Mouse (Mus musculus) forebrain, postnatal 0 days (tissue): ENCODE results near the gene Mlf2. TPM values are rescaled to one million over a fixed set of nuclear protein-coding genes. Genes with fewer than 3 reads are reported as not detected.

Experiments used
- ATAC-seq: fragments of 200-750 bp; cut with Nextera tagmentation; 2 replicates; pipeline ENCODE4 v1.8.0; 2017; ENCODE audit warnings: mild to moderate bottlenecking, moderate library complexity
- DNase-seq: peaks from one replicate; pipeline ENCODE4 v3.0.0-alpha.2; 2015
- H3K27ac ChIP-seq: fragments of 300-500 bp; sonication (generic); 2 replicates; pipeline ENCODE4 v1.5.1; 2014; ENCODE audit warnings: low read depth, mild to moderate bottlenecking, antibody characterized with exemption, low read length, moderate library complexity, mixed read lengths
- H3K27me3 ChIP-seq: fragments of 300-500 bp; sonication (generic); 2 replicates; pipeline ENCODE4 v1.6.1; 2014; ENCODE audit warnings: mild to moderate bottlenecking, low read length, mixed read lengths; ENCODE audit not compliant: insufficient read depth
- H3K36me3 ChIP-seq: fragments of 300-500 bp; sonication (generic); 2 replicates; pipeline ENCODE4 v1.6.1; 2014; ENCODE audit warnings: mild to moderate bottlenecking, moderate library complexity; ENCODE audit not compliant: insufficient read depth
- H3K4me1 ChIP-seq: fragments of 300-500 bp; sonication (generic); 2 replicates; pipeline ENCODE4 v1.6.1; 2014; ENCODE audit warnings: antibody characterized with exemption; ENCODE audit not compliant: insufficient read depth
- H3K4me2 ChIP-seq: fragments of 300-500 bp; sonication (generic); 2 replicates; pipeline ENCODE4 v1.6.1; 2014; ENCODE audit warnings: low read depth, mild to moderate bottlenecking, moderate library complexity
- H3K4me3 ChIP-seq: fragments of 300-500 bp; sonication (generic); 2 replicates; pipeline ENCODE4 v1.5.1; 2014; ENCODE audit warnings: low read depth, low read length, mixed read lengths
- H3K9ac ChIP-seq: fragments of 300-500 bp; sonication (generic); 2 replicates; pipeline ENCODE4 v1.6.1; 2014; ENCODE audit warnings: mild to moderate bottlenecking
- H3K9me3 ChIP-seq: fragments of 300-500 bp; sonication (generic); 2 replicates; pipeline ENCODE4 v1.6.1; 2016; ENCODE audit warnings: low read length
- CTCF ChIP-seq: sonication (generic); IDR thresholded peaks from 2 replicates; pipeline ENCODE4 v1.5.1; 2016; ENCODE audit warnings: antibody characterized with exemption, control low read depth, low read depth
- WGBS: fragments of 180-500 bp; shearing (Covaris S2); extraction: QIAGEN DNeasy Blood & Tissue Kit; methylation state at CpG from one replicate; pipeline ENCODE4 v1.1.7; 2014; 5-methylcytosine and 5-hydroxymethylcytosine counted together
- polyA plus RNA-seq: library from polyadenylated mRNA; unstranded; fragments of >200 nt; fragmentation: Nextera tagmentation; extraction: Ambion mirVana; gene quantifications from 2 replicates; pipeline ENCODE4 v1.2.1, GENCODE M21; 2015
- total RNA-seq: library from RNA; depleted of rRNA; stranded (reverse); fragments of >200 nt; gene quantifications from 2 replicates; pipeline ENCODE4 v1.2.3, GENCODE M21; 2014

The Mlf2 gene
- total and polyA plus RNA-seq, 2 experiments from 2014 or later = 432 to 665 TPM

DNA sequence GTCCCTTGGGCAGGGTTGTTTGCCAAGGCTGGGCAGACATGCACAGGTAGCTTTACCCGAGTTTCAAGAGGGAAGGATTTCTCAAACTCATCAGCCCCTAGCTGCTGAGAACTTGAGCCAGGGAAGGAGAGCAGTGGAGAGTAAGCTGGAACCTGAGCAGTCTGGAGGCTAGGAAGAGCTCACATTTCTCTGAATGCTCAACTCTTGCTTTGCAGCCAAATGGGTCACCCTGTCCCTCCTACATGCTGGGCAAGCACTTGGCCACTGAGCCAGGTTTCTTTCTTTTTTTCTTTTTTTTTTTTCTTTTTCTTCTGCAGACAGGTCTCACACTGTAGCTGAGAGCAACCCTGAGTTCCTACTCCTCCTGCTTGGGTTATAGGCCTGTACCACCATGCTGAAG is 5.5 kb downstream of the Mlf2 start:
- H3K4me1 ChIP-seq = peaks cover 5% of the 10 kb centered on the region; the same call in 1 of the 2 replicates
- WGBS = 91% methylated on average over 1 of the region's 1 CpGs
- TF ChIP-seq CTCF = no peak
- H3K27me3 ChIP-seq = no peaks in the 10 kb centered on the region
- no peak overlapping the region for H3K4me3 ChIP-seq
- DNase-seq = no peak
- no peak overlapping the region for H3K4me2 ChIP-seq
- H3K9ac ChIP-seq = no peak overlapping the region
- no peak overlapping the region for H3K27ac ChIP-seq
- H3K36me3 ChIP-seq = peaks cover 52% of the 10 kb centered on the region
- H3K9me3 ChIP-seq = no peaks in the 10 kb centered on the region
- no peak for ATAC-seq

DNA sequence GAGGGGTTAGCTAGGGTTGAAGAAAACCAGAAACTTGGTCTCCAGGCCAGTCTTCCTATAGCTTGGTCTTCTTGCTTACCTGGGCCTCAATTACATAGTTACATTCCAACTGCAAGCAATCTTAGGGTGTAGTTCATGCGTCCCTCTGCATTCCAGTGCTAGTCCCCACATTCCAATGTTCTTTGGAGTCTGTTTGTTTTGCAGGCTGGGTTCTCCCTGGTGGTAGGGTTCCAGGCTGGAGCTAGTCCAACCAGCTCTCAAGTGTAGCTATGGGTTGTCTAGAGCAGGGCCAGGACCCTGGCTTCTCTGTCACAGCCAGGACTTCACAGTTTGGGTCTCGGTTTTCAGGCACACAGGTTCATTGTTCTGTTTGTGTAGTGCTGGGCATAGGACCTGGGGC is 6.3 kb downstream of the Mlf2 start:
- no peak for TF ChIP-seq CTCF
- WGBS = 83% methylated on average over 2 of the region's 2 CpGs
- no peak overlapping the region for H3K9ac ChIP-seq
- DNase-seq = no peak
- H3K9me3 ChIP-seq = no peaks in the 10 kb centered on the region
- no peak overlapping the region for H3K4me2 ChIP-seq
- H3K36me3 ChIP-seq = peaks cover 52% of the 10 kb centered on the region
- ATAC-seq = no peak
- peaks cover under 1% of the 10 kb centered on the region; the same call in 1 of the 2 replicates for H3K4me1 ChIP-seq
- no peak overlapping the region for H3K4me3 ChIP-seq
- H3K27ac ChIP-seq = no peak overlapping the region
- no peaks in the 10 kb centered on the region for H3K27me3 ChIP-seq

- WGBS = 96% methylated on average over 7 of the region's 7 CpGs
- Histone ChIP-seq H3K36me3 (peaks cover 52% of the 10 kb centered on the region), H3K27me3 (no peaks in the 10 kb centered on the region), H3K9me3 (no peaks in the 10 kb centered on the region), H3K4me1 (no peaks in the 10 kb centered on the region), H3K27ac (no peak overlapping the region), H3K4me3 (no peak overlapping the region), H3K9ac (no peak overlapping the region), H3K4me2 (no peak overlapping the region)
- no peak for TF ChIP-seq CTCF
- ATAC-seq = no peak
- no peak for DNase-seq
Measured at GRCm38 (mm10) chr6:124938554-124938953, 7.4 kb downstream of the Mlf2 start.

DNA sequence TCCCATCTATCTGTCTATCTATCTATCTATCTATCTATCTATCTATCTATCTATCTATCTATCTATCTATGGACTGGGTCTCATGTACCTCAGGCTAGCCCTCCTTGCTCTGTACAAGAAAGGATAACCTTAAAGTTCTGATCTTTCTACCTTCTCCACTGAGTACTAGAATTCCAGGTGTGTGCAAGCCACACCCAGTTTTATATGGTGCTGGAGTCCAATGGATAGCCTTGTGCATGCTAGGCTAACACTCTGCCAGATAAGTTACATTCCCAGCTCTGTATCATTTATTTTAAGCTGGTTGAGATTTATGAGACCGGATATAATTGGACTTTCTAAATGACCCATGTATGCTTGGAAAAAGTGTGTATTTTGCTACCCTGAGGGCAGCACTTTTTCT is 10.5 kb downstream of the Mlf2 start:
- no peak for DNase-seq
- H3K27ac ChIP-seq = no peak overlapping the region
- no peak overlapping the region for H3K4me2 ChIP-seq
- WGBS = 94% methylated on average over 1 of the region's 1 CpGs
- H3K9me3 ChIP-seq = no peaks in the 10 kb centered on the region
- H3K9ac ChIP-seq = no peak overlapping the region
- ATAC-seq = no peak
- no peak overlapping the region for H3K4me3 ChIP-seq
- H3K27me3 ChIP-seq = no peaks in the 10 kb centered on the region
- no peaks in the 10 kb centered on the region for H3K4me1 ChIP-seq
- H3K36me3 ChIP-seq = peaks cover 22% of the 10 kb centered on the region
- no peak for TF ChIP-seq CTCF

DNA sequence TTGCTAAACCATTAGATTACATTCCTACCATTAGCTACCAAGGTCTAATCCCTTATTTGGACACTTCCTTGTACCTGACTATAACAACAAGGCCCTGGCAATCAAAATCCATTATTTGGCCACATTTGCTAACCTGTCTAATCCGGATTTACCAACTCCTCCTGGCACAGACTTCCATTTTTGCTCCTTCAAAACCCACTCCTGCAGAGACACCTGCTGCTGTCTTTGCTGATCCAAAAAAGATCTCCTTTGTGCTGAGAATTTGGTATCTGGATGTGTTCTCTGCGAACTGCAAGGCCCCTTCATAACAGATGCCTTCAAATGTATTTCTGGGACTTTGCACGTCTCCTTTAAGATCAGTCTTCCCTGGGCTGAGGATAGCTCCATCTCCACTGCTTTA is 12.3 kb downstream of the Mlf2 start:
- ATAC-seq (no peak), DNase-seq (no peak)
- Histone ChIP-seq H3K27ac (no peak overlapping the region), H3K4me3 (no peak overlapping the region), H3K36me3 (0 out of 2 replicates have a peak, but pooled peaks cover 5% of the 10 kb centered on the region), H3K4me1 (no peaks in the 10 kb centered on the region), H3K27me3 (no peaks in the 10 kb centered on the region), H3K9ac (no peak overlapping the region), H3K9me3 (no peaks in the 10 kb centered on the region), H3K4me2 (no peak overlapping the region)
- 87% methylated on average over 3 of the region's 3 CpGs for WGBS
- no peak for TF ChIP-seq CTCF

- no peak for TF ChIP-seq CTCF
Measured at GRCm38 (mm10) chr6:124953991-124954715, 23.0 kb downstream of the Mlf2 start.

GRCm38 (mm10) chr6:124955212-124955611 is 24.0 kb downstream of the Mlf2 start:
- no peak overlapping the region for H3K27ac ChIP-seq

More at GRCm38 (mm10) chr6:124953991-124954715, 23.0 kb downstream of the Mlf2 start:
- Histone ChIP-seq H3K9ac (no peak overlapping the region), H3K4me1 (no peaks in the 10 kb centered on the region), H3K9me3 (no peaks in the 10 kb centered on the region), H3K27me3 (no peaks in the 10 kb centered on the region), H3K4me3 (no peak overlapping the region), H3K36me3 (peaks cover 4% of the 10 kb centered on the region), H3K4me2 (no peak overlapping the region), H3K27ac (no peak overlapping the region)
- DNase-seq (no peak), ATAC-seq (no peak)
- WGBS = 79% methylated on average over 2 of the region's 2 CpGs

More at GRCm38 (mm10) chr6:124955212-124955611, 24.0 kb downstream of the Mlf2 start:
- ATAC-seq (no peak), DNase-seq (no peak)
- H3K9me3 ChIP-seq = no peaks in the 10 kb centered on the region
- H3K9ac ChIP-seq = no peak overlapping the region
- no peak for TF ChIP-seq CTCF
- no peak overlapping the region for H3K4me3 ChIP-seq
- no peak overlapping the region for H3K4me2 ChIP-seq
- H3K36me3 ChIP-seq = peaks cover 13% of the 10 kb centered on the region
- no peaks in the 10 kb centered on the region for H3K4me1 ChIP-seq
- 92% methylated on average over 4 of the region's 4 CpGs for WGBS
- H3K27me3 ChIP-seq = no peaks in the 10 kb centered on the region
